Mouse (Mus musculus): Measurements from ENCODE around the gene Foxo3. TPM values are rescaled to one million over a fixed set of nuclear protein-coding genes. Genes with fewer than 3 reads are reported as not detected.

Foxo3 gene
- 100 to 1,000 TPM; 103 to 113 TPM for total RNA-seq (2023)

DNA sequence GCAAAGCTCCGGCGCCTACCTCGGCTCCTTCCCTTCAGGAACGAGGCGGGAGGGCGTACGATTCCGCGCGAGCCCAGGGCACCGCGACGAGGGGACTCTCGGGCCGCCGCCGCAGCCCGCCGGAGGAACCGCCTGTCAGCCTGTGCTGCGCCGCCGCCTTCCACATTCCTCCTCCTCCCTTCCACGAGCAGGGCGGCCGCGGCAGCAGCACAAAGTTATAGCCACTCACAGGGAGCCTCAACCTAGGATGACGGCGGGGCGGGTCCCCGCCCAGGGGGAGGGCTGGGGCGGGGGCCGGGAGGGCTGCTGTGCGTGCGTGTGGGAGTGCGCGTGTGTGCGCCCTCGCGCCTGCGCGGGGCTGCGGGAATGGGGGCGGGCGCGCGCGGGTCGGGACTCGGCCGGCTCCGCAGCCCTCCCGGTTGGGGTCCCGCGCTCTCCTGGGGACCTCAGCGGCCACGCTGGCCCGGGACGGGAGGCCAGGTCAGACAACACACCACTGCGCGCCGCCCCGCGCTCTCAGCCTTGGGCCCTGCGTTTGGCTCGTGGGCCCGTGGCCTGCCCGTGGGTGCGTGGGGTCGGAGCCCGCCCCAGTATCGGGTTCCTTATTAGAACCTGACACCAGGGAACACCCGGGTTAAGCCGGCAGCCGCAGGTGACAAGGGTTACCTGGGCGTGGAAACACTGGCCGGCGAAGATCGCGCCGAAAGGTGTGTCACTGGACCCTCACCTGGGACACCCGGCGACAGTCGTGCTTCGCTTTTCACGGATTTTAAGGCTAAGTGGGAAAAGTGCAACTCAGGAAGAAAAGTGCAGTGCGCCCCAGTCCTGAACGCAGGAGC lies at the start of gene Foxo3:
Foxo3 (minus strand) TSS at position 249 of the 839 bp plus-strand sequence.

Other genes starting within 250 kb of the Foxo3 start
- gene Afg1l, start 201.8 kb upstream of the Foxo3 start, total RNA-seq (2023), result 1 to 10 TPM; 5.2 to 5.6 TPM
- 100 to 1,000 TPM; 146 to 153 TPM for gene Snx3, start 225.3 kb upstream of the Foxo3 start, total RNA-seq (2023)